In genomic region chr9:72385786-72386185, GRCm38 (mm10) we compare ENCODE assay signal across 14 mouse cellular contexts.
"Had no signal": no experiment of that assay in that cellular context is flagged by ENCODE, and none has a peak within 500 bp of the region (broad histone marks: within the 10 kb centered on the region; RNA-seq: fewer than 3 reads in every experiment).

No protein-coding gene starts in this region.

- H3K4me1 ChIP-seq: lung, embryonic 15.5 days; midbrain, embryonic 15.5 days had no signal

- H3K4me3 ChIP-seq: layer of hippocampus, adult 2 months; lung, embryonic 15.5 days; midbrain, embryonic 15.5 days; myocyte had no signal

- H3K27me3 ChIP-seq: lung, embryonic 15.5 days; midbrain, embryonic 15.5 days had no signal

- H3K27ac ChIP-seq: layer of hippocampus, adult 2 months; liver, embryonic 14.5 days; lung, embryonic 15.5 days; midbrain, embryonic 15.5 days had no signal

- ATAC-seq: inflammation-experienced regulatory T-cells, adult 6 months; intestine, embryonic 16.5 days; midbrain, embryonic 15.5 days had no signal

- DNase-seq: kidney, adult 18-20 months; kidney, postnatal 14 days; layer of hippocampus, adult 9-11 months; lung, adult 18-20 months; lung, postnatal 10 days; lung, postnatal 36 days had no signal

- H3K4me2 ChIP-seq: lung, embryonic 15.5 days; midbrain, embryonic 11.5 days; midbrain, embryonic 15.5 days had no signal

- H3K36me3 ChIP-seq: lung, embryonic 15.5 days; midbrain, embryonic 15.5 days had no signal

- H3K9me3 ChIP-seq: lung, embryonic 15.5 days; midbrain, embryonic 15.5 days had no signal

- H3K9ac ChIP-seq: liver, embryonic 14.5 days; lung, embryonic 15.5 days; midbrain, embryonic 15.5 days had no signal
